Mouse (Mus musculus) thymus, postnatal 4 days (tissue): Measurements from ENCODE around the gene Gm5724.

Experiments used
- DNase-seq: peaks from one replicate; pipeline ENCODE4 v3.0.0; 2021

The Gm5724 gene

DNA sequence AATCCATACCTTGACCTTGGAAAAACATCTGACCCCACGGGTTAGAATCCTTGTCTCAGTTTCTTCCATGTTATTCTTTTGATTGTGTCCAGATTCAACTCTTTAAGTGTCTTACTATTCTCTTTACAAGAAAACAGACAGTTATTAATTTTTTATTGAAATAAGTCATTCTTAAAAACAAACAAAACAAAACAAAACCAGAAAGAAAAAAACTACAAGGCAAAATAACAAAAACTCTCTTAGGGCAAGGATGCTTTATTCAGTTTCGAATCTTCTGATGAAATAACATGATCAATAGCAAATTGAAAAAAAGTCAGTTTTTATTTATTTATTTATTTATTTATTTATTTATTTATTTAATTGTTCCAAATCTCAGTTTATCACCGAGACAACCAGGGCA, at the start of gene Gm5724:
Gene Gm5724 (minus strand): TSS at position 101 of the 400 bp plus-strand sequence.
- no peak for DNase-seq

DNA sequence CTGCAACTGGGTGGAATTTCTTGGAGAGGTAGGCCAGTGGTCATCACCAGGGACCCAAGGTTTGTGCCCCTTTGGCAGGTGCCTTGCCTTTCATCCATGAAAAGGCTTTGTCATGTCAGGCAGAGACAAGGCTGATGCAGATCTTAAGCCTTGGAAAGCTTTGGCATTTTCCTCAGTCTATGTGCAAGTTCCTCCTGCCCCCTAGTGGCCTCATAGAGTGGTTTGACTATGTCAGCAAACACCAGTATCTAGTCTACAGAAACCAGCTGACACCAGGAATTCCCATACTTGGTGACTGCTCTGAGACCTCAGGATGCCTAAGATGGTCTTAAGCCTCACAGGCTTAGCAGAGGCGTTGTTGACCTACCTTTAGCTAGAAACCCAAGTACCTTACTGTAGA, 24.2 kb upstream of the Gm5724 start:
- DNase-seq: peak; percentile 4

DNA sequence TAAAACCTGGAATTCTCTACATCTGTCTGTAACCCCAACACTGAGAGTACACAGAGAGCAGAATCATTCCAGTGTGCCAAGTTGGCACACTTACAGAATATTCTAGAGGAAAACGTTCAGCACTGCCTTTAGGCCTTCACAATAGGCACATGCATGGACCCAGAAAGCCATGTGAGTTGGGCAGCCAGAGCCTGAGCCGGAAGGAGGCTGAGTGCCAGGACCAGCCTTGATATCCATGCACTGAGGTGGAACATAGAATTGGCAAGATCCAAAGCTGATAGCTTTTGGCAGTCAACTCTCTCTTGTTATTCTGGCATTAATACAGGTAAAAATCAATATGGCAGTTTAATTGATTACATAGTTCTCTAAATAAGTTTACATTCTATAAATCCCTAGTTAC, 866 bp upstream of the Gm5724 start:
- no peak for DNase-seq

GRCm38 (mm10) chr6:141691246-141691645, 82.4 kb downstream of the Gm5724 start:
- no peak for DNase-seq

DNA sequence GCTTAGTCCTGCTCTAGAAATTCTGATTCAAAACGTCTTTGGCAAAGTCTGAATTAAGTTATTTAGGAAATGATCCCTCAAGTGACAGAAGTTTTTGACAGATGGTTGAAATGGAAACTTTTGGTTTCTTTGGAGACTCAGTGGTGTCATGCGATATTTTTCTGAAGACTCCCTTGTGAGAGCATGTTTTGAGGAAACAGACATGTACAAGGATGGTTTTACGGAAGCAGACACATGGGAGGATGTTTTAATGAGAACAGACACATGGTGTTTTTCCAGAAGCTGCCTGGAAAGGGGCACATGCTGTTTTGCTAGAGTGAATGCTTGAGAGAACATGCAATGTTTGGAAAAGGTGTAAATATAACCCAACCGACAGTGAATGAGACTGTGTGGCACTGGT, 86.6 kb downstream of the Gm5724 start:
- no peak for DNase-seq
